Comparison of ENCODE assay signal across 11 mouse cellular contexts in the genomic region with DNA sequence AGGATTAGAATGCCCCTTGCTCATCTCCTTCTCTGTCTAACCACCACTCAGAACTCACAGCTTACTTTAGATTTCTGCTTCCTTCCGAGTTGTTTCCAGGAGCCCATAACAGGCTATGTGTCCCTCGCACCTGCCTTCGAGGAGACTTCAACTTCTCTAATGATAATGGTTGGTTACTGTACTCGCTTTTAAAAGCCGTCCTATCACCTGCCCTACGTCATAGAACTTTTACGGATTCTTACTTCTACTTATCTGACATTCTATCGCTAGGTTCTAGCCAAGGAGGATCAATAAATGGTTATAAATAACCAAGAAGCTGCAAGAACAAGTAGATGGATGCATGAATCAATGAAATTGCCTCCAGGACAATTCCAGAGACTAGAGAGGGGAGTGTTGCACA. TPM values are rescaled to one million over a fixed set of nuclear protein-coding genes. Genes with fewer than 3 reads are reported as not detected.
DNase-seq lines count a peak whose midpoint lies in the region; ATAC-seq and TF ChIP-seq lines count a peak whose summit lies in the region.
"Had no signal": no experiment of that assay in that cellular context is flagged by ENCODE, and none has a peak within 500 bp of the region (broad histone marks: within the 10 kb centered on the region; RNA-seq: fewer than 3 reads in every experiment).

A gene (plus strand): TSS at position 301 of the 400 bp plus-strand sequence.

- no peaks in the 10 kb centered on the region for H3K36me3 ChIP-seq in heart, embryonic 16.5 days (ENCODE audit: control insufficient read depth, insufficient read depth)
- H3K36me3 ChIP-seq in heart, adult 2 months (ENCODE audit: control insufficient read depth, insufficient read depth, low read length) = no peaks in the 10 kb centered on the region
- H3K36me3 ChIP-seq in embryonic facial prominence, embryonic 13.5 days = no peaks in the 10 kb centered on the region
- no peaks in the 10 kb centered on the region for H3K36me3 ChIP-seq in hindbrain, embryonic 15.5 days
- no peaks in the 10 kb centered on the region for H3K36me3 ChIP-seq in midbrain, embryonic 11.5 days (ENCODE audit: control insufficient read depth, insufficient read depth, low read length)

- no peaks in the 10 kb centered on the region for H3K27me3 ChIP-seq in heart, embryonic 16.5 days (ENCODE audit: control insufficient read depth, insufficient read depth, low read length)
- H3K27me3 ChIP-seq in heart, adult 2 months (ENCODE audit: control insufficient read depth, insufficient read depth, low read length) = no peaks in the 10 kb centered on the region
- H3K27me3 ChIP-seq in embryonic facial prominence, embryonic 13.5 days = no peaks in the 10 kb centered on the region
- H3K27me3 ChIP-seq in hindbrain, embryonic 15.5 days = no peaks in the 10 kb centered on the region
- no peaks in the 10 kb centered on the region for H3K27me3 ChIP-seq in midbrain, embryonic 11.5 days (ENCODE audit: control insufficient read depth, insufficient read depth, low read length)

- no peak for TF ChIP-seq CTCF in heart, adult 2 months (IDR thresholded peaks at IDR 0.05)

- no peak within 1 kb of the TSS for H3K9ac ChIP-seq in heart, embryonic 16.5 days (ENCODE audit: low read length)
- no peak within 1 kb of the TSS for H3K9ac ChIP-seq in heart, adult 2 months (ENCODE audit: low read depth, low read length)
- H3K9ac ChIP-seq in embryonic facial prominence, embryonic 13.5 days = 0 out of 2 replicates have a peak within 1 kb of the TSS, but pooled peaks have one; percentile 36
- 0 out of 2 replicates have a peak within 1 kb of the TSS, but pooled peaks have one; percentile 18 for H3K9ac ChIP-seq in hindbrain, embryonic 15.5 days
- peak within 1 kb of the TSS; percentile 44 for H3K9ac ChIP-seq in midbrain, embryonic 11.5 days (ENCODE audit: low read length)

- peak within 1 kb of the TSS; percentile 48 for H3K4me2 ChIP-seq in heart, embryonic 16.5 days (ENCODE audit: low read depth, low read length)
- peak within 1 kb of the TSS; percentile 52 for H3K4me2 ChIP-seq in embryonic facial prominence, embryonic 13.5 days
- H3K4me2 ChIP-seq in hindbrain, embryonic 15.5 days = peak within 1 kb of the TSS; percentile 54
- H3K4me2 ChIP-seq in midbrain, embryonic 11.5 days = peak within 1 kb of the TSS; percentile 44

- 87% methylated on average over 8 of the region's 8 CpGs for WGBS in heart, embryonic 16.5 days
- 90% methylated on average over 8 of the region's 8 CpGs for WGBS in heart, adult 2 months
- 90% methylated on average over 8 of the region's 8 CpGs for WGBS in embryonic facial prominence, embryonic 13.5 days
- WGBS in hindbrain, embryonic 15.5 days = 86% methylated on average over 8 of the region's 8 CpGs
- WGBS in midbrain, embryonic 11.5 days = 91% methylated on average over 8 of the region's 8 CpGs

- H3K27ac ChIP-seq in heart, embryonic 16.5 days (ENCODE audit: low read length) = no peak within 1 kb of the TSS
- H3K27ac ChIP-seq in heart, adult 2 months = no peak within 1 kb of the TSS
- H3K27ac ChIP-seq in embryonic facial prominence, embryonic 13.5 days = no peak within 1 kb of the TSS
- peak within 1 kb of the TSS; percentile 42; the same call in 1 of the 2 replicates for H3K27ac ChIP-seq in hindbrain, embryonic 15.5 days (replicated peaks)
- H3K27ac ChIP-seq in midbrain, embryonic 11.5 days (ENCODE audit: low read depth, low read length) = no peak within 1 kb of the TSS; the same call in 1 of the 2 replicates

- no peaks in the 10 kb centered on the region for H3K9me3 ChIP-seq in heart, embryonic 16.5 days (replicated peaks; ENCODE audit: control insufficient read depth, low read length)
- H3K9me3 ChIP-seq in embryonic facial prominence, embryonic 13.5 days = no peaks in the 10 kb centered on the region
- H3K9me3 ChIP-seq in hindbrain, embryonic 15.5 days = no peaks in the 10 kb centered on the region
- no peaks in the 10 kb centered on the region for H3K9me3 ChIP-seq in midbrain, embryonic 11.5 days (ENCODE audit: control insufficient read depth, low read length)

- TF ChIP-seq EP300 in heart, adult 2 months (IDR thresholded peaks at IDR 0.05; ENCODE audit: insufficient read depth, low read depth, low read length) = no peak

- H3K4me3 ChIP-seq in heart, embryonic 16.5 days (ENCODE audit: low read length) = peak within 1 kb of the TSS; percentile 17
- no peak within 1 kb of the TSS for H3K4me3 ChIP-seq in heart, adult 2 months
- peak within 1 kb of the TSS; percentile 20 for H3K4me3 ChIP-seq in embryonic facial prominence, embryonic 13.5 days
- peak within 1 kb of the TSS; percentile 28 for H3K4me3 ChIP-seq in hindbrain, embryonic 15.5 days
- H3K4me3 ChIP-seq in midbrain, embryonic 11.5 days (ENCODE audit: low read depth, low read length) = peak within 1 kb of the TSS; percentile 19

- ATAC-seq in heart, embryonic 16.5 days (replicated peaks; ENCODE audit: extremely low read depth, insufficient read depth, low FRiP score) = no peak
- no peak for ATAC-seq in embryonic facial prominence, embryonic 13.5 days (ENCODE audit: insufficient number of reproducible peaks, insufficient read depth, low FRiP score, low TSS enrichment, low read depth)
- no peak for ATAC-seq in hindbrain, embryonic 15.5 days (ENCODE audit: low FRiP score, low read depth)
- no peak for ATAC-seq in midbrain, embryonic 11.5 days (ENCODE audit: low FRiP score)

- H3K79me2 ChIP-seq in heart, adult 2 months (replicated peaks; ENCODE audit: control insufficient read depth, insufficient read depth, low read length) = no peaks in the 10 kb centered on the region

- intact Hi-C loops in heart, adult 2 months (cut with DNase I) = no loop called here

- no peaks in the 10 kb centered on the region for H3K4me1 ChIP-seq in heart, embryonic 16.5 days (ENCODE audit: control insufficient read depth, insufficient read depth, low read length)
- H3K4me1 ChIP-seq in heart, adult 2 months (ENCODE audit: control insufficient read depth, insufficient read depth, low read length) = no peaks in the 10 kb centered on the region
- 0 out of 2 replicates have a peak, but pooled peaks cover 3% of the 10 kb centered on the region for H3K4me1 ChIP-seq in embryonic facial prominence, embryonic 13.5 days
- peaks cover 10% of the 10 kb centered on the region for H3K4me1 ChIP-seq in hindbrain, embryonic 15.5 days (replicated peaks)
- H3K4me1 ChIP-seq in midbrain, embryonic 11.5 days (ENCODE audit: control insufficient read depth, insufficient read depth, low read length) = peaks cover 8% of the 10 kb centered on the region; the same call in 1 of the 2 replicates

- no peak for DNase-seq in heart, adult 2 months
- DNase-seq in midbrain, embryonic 11.5 days (ENCODE audit: low spot score, missing footprints) = peak; percentile 79
- no peak for DNase-seq in adrenal gland, postnatal 36 days
- no peak for DNase-seq in layer of hippocampus, adult 11-12 months (ENCODE audit: low spot score)
- DNase-seq in MN1 (ENCODE audit: low spot score) = no peak
- DNase-seq: cerebellum, postnatal 36 days; heart, postnatal 14 days; lung, adult 18-20 months had no signal

- no peak for TF ChIP-seq POLR2A in heart, adult 2 months (IDR thresholded peaks at IDR 0.05; ENCODE audit: insufficient read depth, low read depth, low read length)

RNA-seq across cellular contexts. Expression of the gene that starts here (rescaled TPM):
- polyA plus RNA-seq in heart, embryonic 16.5 days (2015; fragmentation: Nextera tagmentation; extraction: Ambion mirVana) = 2.2 and 3.5 TPM in 2 replicates
- total RNA-seq in heart, adult 2 months (2021) = under 1 TPM; 0.61 to 0.89 TPM
- polyA plus RNA-seq in heart, adult 2 months (2012; rRNA removed) = 0.41 and 0.51 TPM in 2 replicates
- polyA plus RNA-seq in embryonic facial prominence, embryonic 13.5 days (2015; fragmentation: Nextera tagmentation; extraction: Ambion mirVana) = 2.0 and 2.5 TPM in 2 replicates
- polyA plus RNA-seq in hindbrain, embryonic 15.5 days (2015; fragmentation: Nextera tagmentation; extraction: Ambion mirVana) = 13.5 and 15.1 TPM in 2 replicates
- polyA plus RNA-seq in midbrain, embryonic 11.5 days (2014; fragmentation: Nextera tagmentation; extraction: Ambion mirVana) = 8.9 and 9.1 TPM in 2 replicates
- 10 to 100 TPM in 1 of 2 experiments, 1 to 10 TPM in 1; 1.5 to 17.3 TPM for total RNA-seq in adrenal gland, postnatal 36 days (2021)

Comparison
In these comparisons a context has a peak if more than half of its experiments do, and no peak if none do; other contexts are left out.
1. H3K9ac ChIP-seq: peak in embryonic facial prominence, embryonic 13.5 days (single experiment), hindbrain, embryonic 15.5 days (single experiment) and midbrain, embryonic 11.5 days (single experiment); none in heart, embryonic 16.5 days (single experiment) and heart, adult 2 months (single experiment).
2. Peak in every context shown above with its lines, with median percentiles within 50 percentile points of each other: H3K4me2 ChIP-seq.